Mouse (Mus musculus) embryonic facial prominence, embryonic 14.5 days (tissue): ENCODE measurements around the gene Ereg. TPM values are rescaled to one million over a fixed set of nuclear protein-coding genes. Genes with fewer than 3 reads are reported as not detected.

ENCODE experiments used
- polyA plus RNA-seq: library from polyadenylated mRNA; unstranded; fragments of >200 nt; fragmentation: Nextera tagmentation; extraction: Ambion mirVana; gene quantifications from 2 replicates; pipeline ENCODE4 v1.2.1, GENCODE M21; 2014

Ereg gene
- polyA plus RNA-seq, 1 experiment from 2014 or later = 0.06 TPM

Other genes with a start within 250 kb of the Ereg start
- gene Cxcl1, start 183.4 kb upstream of the Ereg start, polyA plus RNA-seq = 1.3 TPM in 2 replicates
- gene Cxcl2, start 170.8 kb upstream of the Ereg start, polyA plus RNA-seq = 0.18 TPM in 1 of 2 replicates, not detected in the other
- gene Mthfd2l, start 143.5 kb upstream of the Ereg start, polyA plus RNA-seq = 43.1 and 47.7 TPM in 2 replicates
- gene Epgn, start 47.2 kb upstream of the Ereg start, polyA plus RNA-seq = 0.34 and 0.35 TPM in 2 replicates
- 0.56 and 0.92 TPM in 2 replicates for gene Areg, start 65.0 kb downstream of the Ereg start, polyA plus RNA-seq